Mouse (Mus musculus): ENCODE data around the gene Brinp2.

The Brinp2 gene

DNA sequence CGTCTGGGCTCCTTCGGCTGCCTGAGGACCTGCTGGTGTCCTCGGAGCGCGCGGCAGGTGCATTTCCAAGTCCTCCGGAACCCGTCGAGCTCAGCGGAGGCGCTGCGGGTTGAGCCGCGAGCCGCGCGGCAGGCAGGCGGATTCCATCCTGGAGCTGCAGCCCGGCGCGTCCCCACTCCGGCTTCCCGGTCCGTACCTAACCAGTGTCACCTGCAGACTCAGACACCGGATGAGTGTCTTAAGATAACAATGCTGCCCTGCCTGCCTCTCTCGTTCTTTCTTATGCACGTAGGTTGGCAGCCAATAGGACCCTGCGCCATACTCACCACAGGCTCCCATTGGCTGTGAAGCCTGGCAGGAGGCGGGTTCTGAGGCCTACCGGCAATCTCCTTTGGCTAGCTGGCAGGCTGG lies at the start of gene Brinp2:
Brinp2 (minus strand) TSS at position 276 of the 411 bp plus-strand sequence.
- DNase-seq, result peak; percentile 61 to 74

- DNase-seq, result no peak
Observed at GRCm38 (mm10) chr1:158400898-158401297, 44.8 kb upstream of the Brinp2 start.

DNA sequence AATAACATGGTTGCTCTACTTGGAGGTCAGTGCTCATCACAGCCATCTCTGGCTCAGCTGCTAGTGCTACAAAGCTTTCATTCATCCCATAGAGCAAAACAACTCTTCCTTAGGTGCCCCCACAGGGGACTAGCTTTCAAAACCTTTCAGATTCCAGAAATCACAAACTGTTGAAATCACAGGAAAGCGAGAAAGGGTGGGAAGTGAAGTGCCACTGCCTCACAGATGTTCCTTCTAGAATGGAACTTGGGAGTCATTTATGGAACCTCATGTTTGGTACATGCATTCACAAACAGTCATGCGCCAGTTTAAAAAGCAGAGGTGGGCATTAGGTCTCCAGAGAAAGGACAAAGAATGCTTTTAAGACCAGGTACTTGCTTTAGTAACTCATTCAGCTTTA lies 40.9 kb upstream of the Brinp2 start:
- no peak for DNase-seq

- DNase-seq, result no peak
Observed at GRCm38 (mm10) chr1:158390693-158391092, 34.6 kb upstream of the Brinp2 start.

DNA sequence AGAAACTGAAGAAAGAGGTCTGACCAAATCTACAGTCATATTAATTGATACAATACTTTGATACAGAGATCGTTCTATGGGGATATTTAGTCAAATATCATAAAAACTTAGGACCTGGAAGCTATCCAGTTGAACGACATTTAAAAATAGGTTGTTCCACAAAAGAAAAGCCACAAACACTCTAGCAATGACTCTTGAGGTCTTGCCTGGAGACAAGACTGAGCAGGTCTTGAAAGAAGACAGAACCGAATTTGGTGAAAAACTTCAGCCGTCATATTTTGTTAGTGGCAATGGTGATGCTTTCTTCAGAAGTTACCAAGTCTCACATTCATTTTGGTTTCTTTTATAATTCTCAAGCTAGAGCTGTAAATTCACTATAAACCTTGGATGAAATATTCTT lies 32.9 kb upstream of the Brinp2 start:
- no peak for DNase-seq

DNA sequence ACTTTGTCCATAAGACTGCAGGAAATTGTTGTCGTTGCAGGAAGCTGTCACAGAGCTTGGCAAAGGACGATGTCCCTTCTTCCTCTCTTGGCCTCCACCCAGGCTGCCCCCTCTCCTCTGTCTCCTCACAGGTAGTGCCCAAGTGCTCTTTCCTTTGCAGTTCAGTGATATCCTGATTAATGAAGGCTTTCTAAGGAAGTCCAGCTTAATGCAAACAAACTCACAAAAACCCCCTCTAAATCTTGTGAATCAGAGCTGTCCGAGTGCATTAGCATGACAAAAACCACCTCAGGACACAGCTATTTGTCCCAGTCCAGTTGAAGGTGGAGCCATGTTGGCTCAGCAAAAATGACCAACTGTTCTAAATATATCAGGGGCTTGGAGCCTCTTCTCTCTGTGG lies 30.7 kb upstream of the Brinp2 start:
- DNase-seq, result no peak

- no peak for DNase-seq
Observed at GRCm38 (mm10) chr1:158385311-158385710, 29.2 kb upstream of the Brinp2 start.

DNA sequence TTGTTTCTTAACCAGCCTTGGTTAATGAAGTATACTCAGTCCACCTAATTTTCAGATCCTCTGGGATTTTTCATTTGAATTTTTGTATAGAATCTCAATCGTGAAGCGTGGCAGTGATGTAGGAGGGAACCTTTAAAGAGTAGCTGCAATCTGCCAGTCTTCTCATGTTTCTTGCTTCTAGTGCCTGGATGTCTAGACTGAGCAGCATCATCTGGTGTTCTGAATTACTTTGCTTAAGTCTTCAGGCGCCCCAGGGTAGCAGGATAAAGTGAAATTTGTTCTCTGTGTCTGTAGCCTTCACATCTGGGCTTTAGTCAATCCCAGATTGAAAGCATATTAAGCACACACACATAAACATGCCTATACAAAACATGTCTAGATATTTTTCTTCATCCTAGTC lies 27.1 kb upstream of the Brinp2 start:
- no peak for DNase-seq

GRCm38 (mm10) chr1:158382277-158382676 lies 26.2 kb upstream of the Brinp2 start:
- no peak for DNase-seq

DNA sequence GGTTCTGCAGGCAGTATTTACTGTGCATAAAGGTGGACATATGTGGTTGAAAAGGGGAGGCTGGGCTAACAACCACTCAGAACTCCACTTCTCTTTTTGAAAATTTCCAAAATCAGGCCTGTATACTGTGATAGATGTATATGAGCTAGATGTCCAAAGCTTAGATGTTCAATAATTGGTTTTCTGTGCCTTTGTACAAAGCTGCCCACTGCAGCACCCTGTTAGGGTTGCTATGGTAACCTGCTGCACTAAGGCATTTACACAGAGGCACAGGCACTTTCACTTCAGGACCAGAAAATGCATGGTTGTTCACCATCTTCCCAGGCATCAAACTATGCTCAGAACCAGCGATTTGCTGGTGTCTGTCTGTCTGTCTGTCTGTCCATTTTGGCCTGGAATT lies 8.3 kb upstream of the Brinp2 start:
- no peak for DNase-seq

GRCm38 (mm10) chr1:158362292-158363101 lies 6.4 kb upstream of the Brinp2 start:
- no peak for DNase-seq

DNA sequence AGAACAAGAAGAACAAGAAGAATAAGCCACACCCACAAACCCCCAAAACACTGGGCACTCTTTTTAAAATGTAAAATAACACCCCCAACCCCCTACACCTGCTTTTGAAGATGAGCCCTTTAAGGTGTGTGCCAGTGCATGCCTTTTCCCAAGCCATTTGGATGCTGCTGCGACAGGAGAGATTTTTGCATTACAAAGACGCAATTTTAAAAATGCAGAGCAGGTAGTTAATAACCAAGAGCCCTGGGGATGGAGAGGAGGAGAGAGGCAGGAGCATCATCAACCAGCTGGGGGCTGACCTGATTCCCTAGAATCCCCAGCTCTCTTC lies 5.8 kb upstream of the Brinp2 start, which contains the start of gene Astn1:
Astn1 (plus strand) TSS at position 310 of the 328 bp plus-strand sequence.
- no peak for DNase-seq

DNA sequence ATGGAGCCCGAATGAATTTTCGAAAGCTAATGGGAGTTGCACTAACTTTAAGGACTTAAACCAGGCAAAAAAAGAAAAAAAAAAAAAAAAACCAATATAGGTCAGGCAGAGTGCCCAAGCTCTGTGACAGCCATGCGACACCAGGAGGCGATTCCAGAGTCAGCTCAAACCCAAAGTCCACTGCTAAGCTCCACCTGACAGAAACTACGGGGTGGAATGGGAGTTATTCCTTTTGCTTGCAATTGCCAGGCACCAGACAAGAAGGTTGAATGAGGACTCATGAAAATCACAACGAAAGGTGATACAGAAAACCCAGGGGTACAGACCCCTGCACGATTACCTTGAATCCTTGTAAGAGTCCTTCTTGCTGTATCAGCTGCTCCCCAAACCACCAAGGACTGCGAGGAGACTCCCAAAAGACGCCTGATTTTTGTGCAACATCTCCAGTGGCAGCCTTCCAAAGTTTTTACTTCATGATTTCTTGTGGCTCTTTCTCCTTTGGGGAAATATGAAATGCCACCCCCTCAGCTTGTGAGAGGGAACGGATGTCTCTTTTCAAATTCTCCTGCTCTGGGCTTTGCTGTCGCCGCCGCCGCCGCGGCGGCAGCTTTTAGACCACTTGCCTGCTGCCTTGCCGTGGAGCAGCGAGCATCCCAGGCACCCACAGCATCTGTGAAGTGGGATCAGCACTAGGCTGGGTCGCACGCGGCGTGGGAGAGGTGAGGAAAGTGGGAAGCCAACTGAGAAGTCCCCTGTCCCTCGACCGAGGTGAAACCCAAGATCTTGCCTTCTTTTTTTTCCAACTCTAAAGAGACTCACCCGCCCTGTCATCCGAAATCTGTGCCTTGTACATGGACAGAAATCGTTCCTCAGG lies 712 bp downstream of the Brinp2 start:
- DNase-seq, result peak; percentile 6 to 13

DNA sequence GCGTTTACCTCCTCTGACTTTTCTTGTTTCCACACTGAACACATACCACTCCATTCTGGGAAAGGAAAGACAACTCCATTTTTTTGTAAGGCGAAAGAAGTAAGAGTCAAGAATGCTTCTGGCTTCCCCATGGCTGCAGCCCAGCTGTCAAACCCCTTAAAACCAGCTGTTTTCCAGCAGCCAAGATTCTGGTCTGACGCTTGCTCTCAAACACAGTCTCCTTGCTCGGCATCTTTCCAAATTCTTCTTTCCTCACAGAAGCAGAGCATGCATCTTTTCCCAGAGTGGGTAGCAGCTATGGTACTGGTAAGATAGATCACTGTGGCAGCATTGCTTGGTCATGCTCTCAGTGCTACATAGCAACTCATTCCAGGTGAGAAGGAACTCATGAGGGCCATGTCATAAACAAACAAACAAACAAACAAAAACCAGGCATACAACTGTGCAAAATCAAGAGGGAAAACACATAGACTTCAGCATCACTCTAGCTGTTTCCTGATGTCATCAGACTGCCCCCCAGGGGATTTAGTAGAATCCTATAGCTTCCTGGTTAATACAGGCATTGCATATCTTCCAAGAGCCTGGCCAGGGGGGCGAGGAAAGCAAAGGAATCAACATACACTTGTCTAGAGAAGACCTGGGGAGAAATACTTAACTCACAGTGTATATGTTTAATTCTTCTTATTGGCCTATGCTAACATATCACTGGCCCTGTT lies 2.3 kb downstream of the Brinp2 start:
- DNase-seq, result no peak

DNA sequence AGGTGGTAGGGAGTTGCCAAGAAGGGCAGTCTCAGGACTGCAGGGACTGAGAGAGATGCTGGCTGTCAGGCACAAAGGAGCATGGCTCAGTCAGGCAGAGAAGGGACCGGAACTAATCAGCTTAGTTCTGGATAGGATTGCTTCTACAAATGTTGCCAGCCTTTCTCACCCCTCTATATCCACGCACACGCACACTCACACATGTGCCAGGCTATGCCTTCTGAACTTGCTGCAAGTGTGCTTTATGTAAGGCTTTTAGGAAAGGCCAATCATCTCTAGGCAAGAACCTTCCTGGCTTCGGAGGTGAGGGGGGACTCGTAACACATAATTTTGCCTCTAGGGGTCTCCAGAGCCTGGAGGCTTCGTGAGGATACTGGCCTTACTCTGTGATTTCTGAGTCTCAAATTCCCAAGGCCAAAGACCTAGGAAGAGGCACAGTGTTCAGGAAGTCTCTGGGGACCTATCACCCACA lies 12.8 kb downstream of the Brinp2 start:
- no peak for DNase-seq

GRCm38 (mm10) chr1:158328839-158329238 lies 27.3 kb downstream of the Brinp2 start:
- DNase-seq, result no peak

- DNase-seq, result no peak
Observed at GRCm38 (mm10) chr1:158328126-158328525, 28.0 kb downstream of the Brinp2 start.

GRCm38 (mm10) chr1:158323325-158323724 lies 32.8 kb downstream of the Brinp2 start:
- no peak for DNase-seq

DNA sequence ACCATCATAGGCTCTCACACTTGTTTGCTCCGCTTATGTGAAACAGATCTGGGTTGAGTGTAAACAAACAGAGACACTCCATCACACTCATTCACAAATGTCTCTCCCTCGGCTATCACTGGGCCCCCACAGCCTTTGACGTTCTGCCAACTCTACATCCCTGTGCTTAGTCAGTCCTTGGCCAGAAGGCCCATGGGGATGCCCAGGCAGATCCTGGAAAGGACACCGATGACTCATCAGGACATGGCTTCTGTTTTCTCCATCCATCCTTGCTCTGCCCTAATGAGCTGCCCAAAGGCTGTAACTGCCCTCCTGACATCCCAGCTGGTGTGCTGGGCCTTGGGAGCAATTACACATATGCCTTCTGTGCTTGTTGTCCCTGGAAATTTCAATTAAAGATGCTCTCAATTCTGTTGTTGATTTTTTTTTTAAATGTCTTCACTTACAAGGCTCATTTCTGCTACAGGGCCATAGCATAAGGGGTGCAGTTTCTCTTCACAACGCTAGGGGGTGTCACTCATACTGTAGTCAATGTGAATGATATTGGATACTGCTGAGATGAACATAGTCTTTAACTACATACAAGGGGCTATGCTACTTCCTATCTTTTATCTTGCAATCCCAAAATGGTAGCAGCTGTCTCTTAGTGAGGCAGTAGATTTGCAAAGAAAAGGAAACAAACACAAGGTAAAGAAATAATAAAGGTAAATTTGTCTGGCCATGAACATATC lies 45.5 kb downstream of the Brinp2 start:
- no peak for DNase-seq

DNA sequence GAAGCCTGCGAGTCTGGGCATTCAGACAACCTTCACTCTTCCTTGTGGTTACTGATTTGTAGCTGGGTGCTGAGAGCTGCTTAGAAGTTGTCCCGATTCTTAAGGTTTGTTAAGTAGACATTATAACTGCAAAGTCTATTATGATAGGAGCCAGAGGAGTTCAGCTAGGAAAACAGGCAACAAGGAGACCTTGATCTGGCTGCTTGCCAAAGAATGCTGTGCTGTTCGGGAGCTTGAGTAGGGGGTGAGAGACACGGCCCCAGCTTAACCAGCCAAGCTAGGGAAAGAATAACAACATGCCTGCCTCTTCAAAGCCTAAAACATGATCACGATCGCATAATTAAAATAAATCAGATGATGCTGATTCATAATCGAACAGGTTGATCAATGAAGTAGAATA lies 59.1 kb downstream of the Brinp2 start:
- DNase-seq, result no peak

GRCm38 (mm10) chr1:158296287-158296931 lies 59.7 kb downstream of the Brinp2 start:
- no peak for DNase-seq

GRCm38 (mm10) chr1:158295270-158295669 lies 60.9 kb downstream of the Brinp2 start:
- DNase-seq, result no peak

All from kidney, adult 8-10 months (tissue).